Mouse (Mus musculus) adrenal gland, adult (tissue): ENCODE results near the gene Arhgap10.
A peak's percentile ranks its signal among the peaks of the same experiment; 100 is the strongest.

Source experiments
- DNase-seq, 2 experiments: peaks; one replicate each; pipeline ENCODE4 v3.0.0; 2022 to 2023; ENCODE audit warnings: low spot score in 1 of 2; ENCODE audit not compliant: inconsistent age in 2 of 2

Arhgap10 gene

DNA sequence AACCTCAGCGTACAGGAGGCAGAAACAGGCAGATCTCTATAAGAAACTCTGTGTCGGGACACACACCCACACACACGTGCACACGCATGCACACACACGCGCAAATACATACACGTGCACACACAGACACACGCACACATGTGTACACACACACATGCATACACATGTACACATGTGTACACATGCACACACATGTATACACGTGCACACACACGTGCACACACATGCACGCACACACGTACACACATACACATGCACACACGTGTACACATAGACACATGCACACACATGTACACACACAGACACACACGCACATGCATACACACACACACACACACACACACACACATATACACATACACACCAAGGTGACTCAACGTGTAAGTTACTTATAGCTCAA is 106.5 kb downstream of the Arhgap10 start:
- DNase-seq, result no peak

DNA sequence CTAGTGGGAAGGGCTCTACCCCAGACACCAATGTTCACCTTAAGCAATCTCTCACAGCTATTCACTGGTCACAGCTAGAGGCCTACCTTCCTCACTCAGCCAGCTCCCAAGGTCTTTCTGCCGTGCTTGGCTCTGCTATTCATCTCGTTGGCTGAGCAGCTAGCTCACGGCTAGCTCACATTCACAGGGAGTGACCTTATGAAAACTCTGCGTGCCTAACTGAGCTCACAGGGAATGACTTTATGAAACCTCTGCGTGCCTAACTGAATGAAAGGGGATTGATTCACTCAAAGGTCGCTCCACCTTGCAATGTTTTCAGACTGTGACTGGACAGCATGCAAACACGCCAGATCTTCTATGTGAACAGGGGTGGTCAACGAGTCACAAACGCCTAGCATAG is 107.4 kb downstream of the Arhgap10 start:
- peak; percentile 30 to 67 for DNase-seq

DNA sequence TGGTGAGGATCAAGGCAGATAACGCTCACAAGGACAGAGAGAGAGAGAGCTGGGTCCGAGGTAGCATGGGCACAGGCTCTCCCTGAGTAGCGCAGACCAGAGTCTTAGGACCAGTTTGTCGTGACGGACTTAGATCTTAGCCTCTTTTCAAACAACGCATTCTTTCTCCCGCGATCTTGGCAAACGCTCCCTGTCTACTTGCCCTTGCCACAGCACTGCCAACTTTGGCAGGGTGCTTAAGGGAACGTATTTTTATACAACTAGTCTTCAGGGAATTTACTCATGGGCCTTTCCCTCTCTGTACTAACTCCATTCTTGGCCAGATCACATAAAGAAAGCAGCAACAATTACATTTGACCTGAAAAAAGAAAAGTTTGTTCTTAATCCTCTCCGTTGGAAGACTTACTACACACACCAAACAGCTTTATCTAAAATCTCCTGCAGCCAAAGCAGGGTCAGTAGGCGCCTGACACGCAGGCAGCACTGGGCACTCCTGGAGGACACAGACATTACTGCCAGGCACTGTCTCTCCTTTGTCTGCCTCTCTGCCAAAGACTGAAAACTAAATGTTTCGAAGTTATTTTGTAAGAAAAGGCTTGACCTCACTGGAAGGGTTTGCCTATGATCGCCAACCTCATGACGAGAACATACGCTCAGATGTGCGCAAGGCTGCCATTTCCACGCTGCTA is 109.1 kb downstream of the Arhgap10 start:
- no peak for DNase-seq

DNA sequence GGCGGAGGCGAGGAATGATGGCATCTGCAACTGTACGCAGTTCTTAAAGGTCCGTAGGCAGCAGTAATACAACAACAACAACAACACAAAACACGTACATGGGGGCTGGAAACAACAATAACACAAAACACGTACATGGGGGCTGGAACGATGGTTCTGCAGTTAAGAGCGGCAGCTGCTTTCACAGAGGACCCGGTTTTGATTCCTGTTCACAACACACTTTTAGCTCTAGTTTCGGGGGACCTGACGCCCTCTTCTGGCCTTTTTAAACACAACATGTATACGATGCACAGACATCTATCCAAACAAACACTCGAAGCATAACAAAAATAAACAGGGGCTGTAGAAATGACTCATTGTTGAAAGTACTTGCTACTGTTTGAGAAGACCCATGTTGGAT is 110.9 kb downstream of the Arhgap10 start:
- DNase-seq, result no peak

DNA sequence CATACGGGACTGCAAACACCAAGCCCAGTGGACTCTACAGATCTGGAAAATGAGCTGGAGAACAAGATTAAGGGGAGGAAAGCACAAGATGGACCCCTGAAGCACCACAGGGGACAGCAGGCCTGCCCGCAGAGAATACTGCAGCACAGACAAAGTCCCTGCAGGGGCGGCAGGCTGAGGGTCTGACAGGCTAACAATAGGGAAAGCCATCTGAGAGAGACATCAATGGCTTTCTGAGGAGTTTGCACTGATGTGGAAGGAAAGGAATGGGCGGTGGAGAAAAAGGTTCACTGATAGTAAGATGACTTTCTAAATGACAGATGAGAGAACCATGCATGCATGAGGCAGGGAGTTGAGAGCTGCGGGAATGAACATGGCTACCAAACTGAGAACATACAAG is 111.3 kb downstream of the Arhgap10 start:
- DNase-seq, result no peak

DNA sequence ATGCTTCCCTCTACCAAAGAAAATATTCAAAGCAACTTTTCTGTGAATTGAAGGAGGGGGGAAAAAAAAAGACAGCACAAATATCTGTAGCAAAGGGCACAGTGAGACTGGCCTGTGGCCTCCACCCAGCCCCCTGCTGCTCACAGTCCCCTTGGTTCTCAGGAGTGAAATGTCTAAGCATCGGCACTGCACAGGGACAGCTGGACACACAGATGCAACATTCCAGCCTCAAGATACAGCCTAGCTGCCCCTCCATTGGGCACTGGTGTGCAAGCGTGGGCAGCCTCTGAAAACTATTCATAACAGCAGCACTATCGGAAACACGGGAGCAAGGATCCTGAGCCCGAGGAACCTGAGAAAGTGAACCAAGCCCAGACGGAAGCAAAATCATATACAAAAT is 113.7 kb downstream of the Arhgap10 start:
- DNase-seq, result no peak

DNA sequence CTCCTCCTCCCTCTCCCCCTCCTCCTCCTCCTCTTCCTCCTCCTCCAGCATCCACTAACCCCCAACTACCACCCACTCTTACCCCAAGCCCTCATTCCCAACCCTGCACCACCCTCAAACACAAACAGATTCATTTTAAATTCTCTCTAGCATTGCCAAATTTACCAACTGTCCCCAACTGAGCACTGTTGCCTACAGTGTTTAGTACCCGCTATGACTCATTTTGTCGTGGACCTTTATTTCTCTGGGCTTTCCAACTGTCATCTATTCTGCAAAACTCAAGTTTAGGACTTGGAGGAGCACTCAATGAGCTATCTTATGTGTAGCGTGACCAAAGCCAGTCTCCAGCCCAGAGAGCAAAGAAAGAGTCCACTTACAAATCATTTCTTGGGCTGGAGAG is 115.8 kb downstream of the Arhgap10 start:
- DNase-seq, result no peak

DNA sequence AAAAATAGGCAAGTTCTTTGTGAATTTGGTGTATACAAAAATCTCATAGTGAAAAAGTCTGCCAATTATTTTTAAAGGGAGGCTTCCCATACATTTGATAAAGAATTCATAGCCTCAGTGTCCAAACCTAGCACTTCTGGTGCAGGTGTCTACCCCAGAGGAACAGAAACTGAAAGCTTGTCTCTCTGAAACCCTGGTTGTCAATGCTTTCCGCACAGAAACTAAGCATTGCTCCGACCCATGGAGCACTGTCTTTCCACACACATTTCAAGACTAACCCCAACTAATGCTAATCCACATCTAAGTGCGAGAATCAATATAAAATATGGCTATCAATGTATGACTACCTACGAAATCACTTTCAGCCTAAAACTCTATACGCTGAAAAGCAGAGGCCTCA is 116.6 kb downstream of the Arhgap10 start:
- DNase-seq, result no peak

DNA sequence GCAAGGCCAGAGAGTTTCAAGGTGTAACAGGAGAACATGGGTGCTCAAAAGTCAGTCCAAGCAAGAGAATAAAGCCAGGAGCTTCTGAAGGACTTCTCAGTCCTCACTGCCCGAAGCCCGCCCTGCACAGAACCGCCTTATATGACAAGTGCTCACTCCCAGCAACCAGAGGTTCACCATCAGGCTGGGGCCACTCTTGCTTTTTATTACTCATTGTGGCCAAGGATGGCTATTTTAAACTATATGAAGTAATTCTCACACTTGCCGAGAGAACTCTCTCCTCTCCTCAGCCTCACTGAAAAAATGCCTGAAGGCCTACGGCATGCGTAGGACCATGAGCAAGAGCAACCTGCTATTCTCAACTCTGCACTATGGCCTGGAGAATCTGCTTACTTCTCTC is 133.7 kb downstream of the Arhgap10 start:
- DNase-seq, result no peak

DNA sequence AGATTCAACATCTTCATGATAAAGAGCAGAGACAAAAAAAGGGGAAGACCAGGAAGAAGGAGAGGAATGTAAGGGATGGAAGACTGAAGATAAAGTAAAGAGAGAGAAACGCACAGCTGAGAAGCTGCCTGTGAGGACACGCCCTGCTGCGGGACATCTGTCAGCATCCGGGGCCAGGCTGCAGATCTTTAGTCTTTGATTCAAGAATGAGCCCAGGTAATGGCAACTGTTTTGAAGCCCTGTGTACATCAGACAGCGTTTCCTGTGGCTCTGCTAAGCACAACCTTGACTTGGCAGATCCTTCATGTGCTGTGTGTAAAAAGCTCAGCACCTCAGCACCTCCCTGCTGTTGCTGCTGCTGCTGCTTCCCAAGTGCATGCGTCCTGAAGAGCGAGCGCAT is 134.1 kb downstream of the Arhgap10 start:
- no peak for DNase-seq

DNA sequence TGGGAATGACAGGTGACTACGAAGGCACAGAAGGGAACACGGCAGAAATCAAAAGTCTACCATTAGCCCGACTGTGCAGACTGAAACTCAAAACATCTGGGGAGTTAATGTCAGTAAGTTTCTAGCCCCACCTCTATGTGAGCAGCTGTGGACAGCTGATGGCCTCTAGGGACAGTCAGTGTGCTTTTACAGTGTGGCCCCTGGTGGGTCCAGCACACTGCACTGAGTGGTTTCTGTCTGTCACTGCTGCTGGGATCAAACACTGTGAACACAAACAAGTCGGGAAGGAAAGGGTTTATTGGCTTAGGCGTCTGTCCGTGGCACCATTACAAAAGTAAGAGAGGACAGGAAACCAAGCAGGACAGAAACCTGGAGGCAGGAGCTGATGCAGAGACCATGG is 136.9 kb downstream of the Arhgap10 start:
- no peak for DNase-seq

DNA sequence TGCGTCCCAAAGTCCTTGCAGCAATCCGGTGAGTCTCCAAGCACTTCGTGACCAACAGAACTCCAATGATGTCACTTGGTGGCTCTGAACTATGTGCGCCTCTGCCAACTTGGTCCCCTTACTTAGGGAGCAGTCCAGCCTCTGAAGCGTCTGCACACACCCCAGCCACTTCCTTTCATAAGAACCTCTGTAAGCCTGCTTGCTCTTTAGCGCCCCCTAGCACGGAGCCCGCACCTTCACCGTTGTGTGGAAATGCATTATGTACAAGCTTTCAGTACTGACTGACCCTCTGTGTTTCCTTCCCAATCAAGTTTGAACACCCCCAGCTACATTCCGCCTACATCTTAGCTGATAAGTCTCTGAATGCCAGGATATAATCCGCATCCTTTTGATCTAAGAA is 138.5 kb downstream of the Arhgap10 start:
- peak in 1 of 2 experiments; percentile 36 for DNase-seq

DNA sequence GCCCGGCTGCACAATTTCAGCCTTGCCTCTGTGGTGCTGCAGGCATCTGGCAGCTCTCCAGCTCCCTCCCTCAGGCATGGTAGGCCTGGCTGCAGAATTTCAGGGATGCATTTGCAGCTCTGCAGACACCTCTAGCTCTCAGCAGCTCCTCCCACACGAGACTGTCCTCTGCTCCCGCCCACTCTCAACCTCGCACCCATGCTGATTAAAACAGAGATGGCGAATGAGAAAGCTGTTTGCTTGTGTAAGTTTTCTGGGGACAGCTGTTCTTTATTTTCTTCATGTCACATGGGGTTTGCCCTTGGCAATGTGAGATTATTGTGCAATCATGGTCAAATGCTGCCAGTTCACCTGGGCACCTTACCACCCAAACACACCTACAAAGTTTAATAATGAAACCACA is 141.3 kb downstream of the Arhgap10 start:
- peak in 1 of 2 experiments; percentile 58 for DNase-seq

DNA sequence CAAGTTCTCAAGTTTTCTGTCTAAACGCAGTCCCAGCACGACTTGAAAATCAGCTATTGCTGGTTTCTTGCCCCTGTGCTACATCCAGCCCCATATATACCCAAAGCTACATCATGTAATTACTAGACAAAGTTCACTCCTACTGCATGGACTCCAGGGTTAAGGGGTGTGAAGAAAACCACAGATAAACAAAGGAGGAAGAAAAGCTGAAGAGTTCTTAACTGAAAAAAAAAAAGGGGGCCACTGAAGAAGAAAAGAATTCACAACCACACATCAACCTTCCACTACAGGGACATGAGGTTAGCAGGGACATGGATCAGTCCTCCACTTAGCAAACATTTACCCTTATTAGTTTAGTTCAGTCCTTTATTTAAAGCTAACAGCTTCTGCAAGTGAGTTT is 141.8 kb downstream of the Arhgap10 start:
- no peak for DNase-seq

DNA sequence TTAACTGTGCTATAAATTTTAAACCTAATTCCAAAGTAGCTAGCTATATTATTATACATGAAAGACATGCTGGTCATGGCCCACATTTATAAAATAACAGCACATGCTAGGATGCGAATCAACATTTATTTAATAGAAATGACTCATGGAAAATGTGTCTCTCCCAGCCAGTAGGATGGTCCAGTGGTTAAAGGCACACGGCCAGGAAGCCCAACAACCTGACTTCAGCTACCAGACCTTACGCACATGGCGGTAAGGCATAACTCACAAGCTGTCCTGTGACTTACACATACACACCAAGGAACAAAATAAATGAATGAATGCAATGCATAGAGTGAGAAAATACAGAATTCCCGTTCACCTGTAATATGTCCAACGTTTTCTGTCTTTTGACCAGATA is 146.7 kb downstream of the Arhgap10 start:
- no peak for DNase-seq

DNA sequence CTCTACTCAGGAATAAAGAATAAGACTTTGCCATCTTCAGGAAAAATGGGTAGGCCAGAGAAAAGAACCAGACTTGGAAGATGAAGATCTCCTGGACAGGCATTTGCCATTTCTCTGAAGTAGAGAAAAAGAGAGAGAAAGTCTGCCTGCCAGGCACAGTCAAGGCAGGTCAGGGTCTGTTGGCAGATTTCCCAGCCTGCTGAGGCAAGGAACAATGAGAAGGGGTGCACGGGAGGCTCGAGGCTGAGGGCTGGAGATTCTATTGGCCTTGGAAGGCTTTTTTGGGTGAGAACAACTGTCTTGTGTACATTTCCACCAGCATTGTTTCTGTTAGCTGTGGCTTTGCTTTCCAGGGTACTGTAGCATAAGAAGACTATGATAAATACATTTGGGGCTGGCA is 147.4 kb downstream of the Arhgap10 start:
- peak; percentile 52 to 87 for DNase-seq

DNA sequence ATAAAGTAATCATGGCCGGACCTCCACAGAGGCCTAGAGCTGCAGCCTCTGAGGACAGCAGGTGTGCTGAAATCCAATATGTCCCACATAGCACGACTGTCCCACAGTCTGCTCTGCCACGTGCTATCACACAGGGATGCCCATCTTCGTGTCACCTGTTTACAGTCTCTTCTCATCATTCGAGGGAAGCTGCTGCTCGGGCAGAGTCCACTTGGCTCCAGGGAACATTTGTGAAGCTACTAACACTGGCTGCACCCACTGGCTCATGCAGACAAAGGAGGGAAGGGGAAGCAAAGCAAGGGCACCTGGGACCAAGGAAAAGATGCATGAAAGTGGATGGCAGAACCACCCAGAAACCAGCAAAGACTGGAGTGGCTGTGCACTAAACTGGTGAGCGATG is 148.1 kb downstream of the Arhgap10 start:
- no peak for DNase-seq

DNA sequence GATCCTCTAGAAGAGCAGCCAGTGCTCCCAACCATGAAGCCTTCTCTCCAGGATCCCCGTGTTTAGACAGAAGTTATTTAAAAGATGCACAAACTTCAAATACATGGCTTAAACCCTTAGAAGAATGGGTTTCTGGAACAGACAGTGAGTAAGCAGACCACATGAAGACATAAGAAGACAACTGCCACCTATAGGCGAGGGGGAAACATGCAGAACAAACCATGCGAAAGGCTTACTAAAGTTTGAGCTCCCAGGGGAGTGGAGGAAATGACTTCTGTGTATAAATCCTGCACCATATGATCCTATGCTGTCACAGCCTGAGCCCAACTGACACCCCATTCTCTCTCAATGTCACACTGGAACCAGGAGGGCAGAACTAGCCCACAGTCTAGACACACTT is 150.7 kb downstream of the Arhgap10 start:
- DNase-seq, result peak in 1 of 2 experiments; percentile 33

DNA sequence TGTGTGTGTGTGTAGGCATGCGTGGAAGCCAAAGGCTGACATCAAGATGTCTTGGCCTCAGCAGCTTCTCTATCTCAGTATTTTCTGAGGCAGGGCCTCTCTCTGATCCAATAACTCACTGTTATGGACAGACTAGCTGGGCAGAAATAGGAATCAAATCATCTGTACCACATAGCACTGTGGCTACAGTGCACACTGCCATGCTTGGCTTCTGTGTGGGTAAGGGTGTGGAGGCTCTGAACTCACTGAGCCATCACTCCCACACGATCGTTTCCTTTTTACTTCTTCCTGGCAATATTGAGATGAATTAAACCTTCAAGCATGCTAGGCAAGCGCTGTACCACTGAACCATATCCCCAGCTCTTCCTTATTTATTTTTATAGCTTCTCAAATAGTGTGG is 151.3 kb downstream of the Arhgap10 start:
- DNase-seq, result no peak

DNA sequence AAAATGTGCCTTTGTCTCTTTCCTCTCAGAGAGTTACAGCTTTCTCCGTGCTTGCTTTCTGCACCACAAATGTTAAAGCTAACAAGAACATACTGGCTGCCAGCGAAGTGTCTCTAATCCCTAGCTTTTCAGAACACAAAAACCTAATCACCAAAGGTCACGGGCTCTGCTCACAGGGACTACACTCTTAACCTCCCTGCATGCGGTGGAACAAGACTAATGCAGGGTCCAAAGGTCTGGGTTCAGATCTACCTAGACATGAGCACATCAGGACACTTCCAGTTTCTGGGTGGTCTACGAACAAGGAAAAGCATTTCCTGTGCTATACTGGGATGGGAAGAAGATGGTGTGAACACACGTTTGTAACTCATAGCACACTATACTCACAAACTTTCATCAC is 151.8 kb downstream of the Arhgap10 start:
- DNase-seq, result no peak

DNA sequence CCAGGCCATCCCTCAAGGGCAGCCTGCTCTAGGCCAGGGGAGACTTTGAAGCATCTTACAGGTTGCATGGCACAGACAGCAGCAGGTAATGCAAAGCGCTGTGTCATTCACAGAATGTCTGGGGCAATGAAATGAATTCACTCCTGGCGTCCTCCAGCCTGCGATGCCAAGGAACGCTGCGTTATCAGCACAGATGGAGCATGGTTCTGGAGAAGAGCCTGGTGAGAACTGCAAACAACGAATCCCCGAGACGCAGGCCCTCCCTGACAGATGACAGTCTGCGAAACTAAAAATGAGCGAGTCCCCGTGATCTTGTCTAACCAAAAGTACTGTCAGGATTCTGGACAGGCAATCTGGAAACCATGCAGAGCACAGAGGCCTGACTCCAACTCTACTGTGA is 153.3 kb downstream of the Arhgap10 start:
- DNase-seq, result no peak

DNA sequence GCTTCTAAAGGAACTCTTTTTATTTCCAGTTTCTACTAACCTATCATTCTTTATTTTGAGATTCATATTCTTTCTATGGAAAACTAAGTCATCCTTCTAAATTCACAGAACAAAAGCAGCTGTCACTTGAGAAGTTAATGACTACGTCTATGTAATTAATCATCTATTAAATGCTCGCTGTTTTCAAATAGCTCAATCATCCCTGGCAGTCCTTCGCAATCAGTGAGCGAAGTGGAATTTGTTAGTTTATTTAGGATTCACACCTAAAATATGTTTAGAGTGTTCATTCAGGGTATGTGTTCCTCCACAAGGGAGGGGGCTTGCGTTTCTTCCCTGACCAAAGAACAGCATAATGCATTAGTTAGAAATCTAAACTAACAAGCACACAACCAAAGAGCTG is 156.9 kb downstream of the Arhgap10 start:
- DNase-seq, result no peak

DNA sequence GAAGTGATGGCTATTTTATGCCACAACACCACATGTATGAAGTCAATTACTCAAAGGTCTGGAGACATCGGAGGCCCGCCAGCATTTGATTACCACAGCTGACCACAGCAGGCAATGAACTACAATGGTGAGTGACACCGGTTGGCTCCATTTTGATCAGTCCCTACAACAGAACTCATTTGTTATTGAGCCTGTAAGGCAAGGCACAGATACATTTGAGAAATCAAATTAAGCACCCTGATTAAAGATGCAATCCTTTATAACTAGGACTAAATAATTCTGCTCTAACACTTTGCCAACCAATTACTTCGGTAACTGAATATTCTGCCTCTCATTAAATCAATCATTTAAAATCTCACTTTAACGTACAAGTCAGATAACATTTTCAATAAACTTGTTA is 157.3 kb downstream of the Arhgap10 start:
- no peak for DNase-seq

DNA sequence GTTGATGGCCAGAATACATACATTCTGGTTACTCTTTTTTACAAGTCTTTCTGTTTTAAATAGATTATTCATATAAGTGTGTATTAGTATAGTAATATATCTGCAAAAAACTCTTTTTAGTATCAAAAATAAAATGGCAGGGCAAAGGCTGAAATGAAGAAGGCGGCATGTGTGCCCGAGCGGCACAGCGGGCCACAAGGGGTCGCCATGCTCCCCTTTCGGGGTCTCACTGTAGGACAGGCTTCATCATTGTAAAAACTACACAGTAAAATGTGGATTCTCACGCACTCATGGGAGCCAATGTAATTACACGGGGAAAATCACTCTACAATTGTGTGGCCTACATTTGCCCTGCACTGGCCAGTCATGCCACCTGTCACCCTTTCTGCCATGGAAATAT is 160.6 kb downstream of the Arhgap10 start:
- DNase-seq, result no peak
